Mouse (Mus musculus) inflammation-experienced regulatory T-cells, adult 6 months (primary cell): ENCODE results near the gene Unkl. TPM values are rescaled to one million over a fixed set of nuclear protein-coding genes. Genes with fewer than 3 reads are reported as not detected.
"Not testable (repeated sequence)": the region's sequence is repeated elsewhere in the genome, so short reads cannot be mapped to it uniquely, and the experiment has no call there.

Source experiments
- ATAC-seq: one replicate; pipeline ENCODE4 v1.8.0; 2017
- polyA plus RNA-seq, 3 experiments: library from polyadenylated mRNA; unstranded; fragments of 100-300 nt; shearing (Covaris generic); gene quantifications; one replicate each; pipeline ENCODE4 v1.2.1; 2017

Unkl gene
- polyA plus RNA-seq, 3 experiments from 2014 or later, result 22.2 to 31.4 (median 23.3) TPM

GRCm38 (mm10) chr17:25220746-25221145 lies 32.5 kb downstream of the Unkl start:
- ATAC-seq, result no peak

GRCm38 (mm10) chr17:25221821-25222503 lies 33.8 kb downstream of the Unkl start:
- ATAC-seq, result peak; percentile 8

GRCm38 (mm10) chr17:25222504-25222940 lies 34.3 kb downstream of the Unkl start:
- ATAC-seq, result peak; percentile 41

GRCm38 (mm10) chr17:25222951-25223601 lies 34.9 kb downstream of the Unkl start:
- peak; percentile 2 for ATAC-seq

GRCm38 (mm10) chr17:25224586-25225222 lies 36.5 kb downstream of the Unkl start:
- peak; percentile 86 for ATAC-seq

- no peak for ATAC-seq
Measured at GRCm38 (mm10) chr17:25225659-25226058, 37.5 kb downstream of the Unkl start.

GRCm38 (mm10) chr17:25227991-25228390 lies 39.8 kb downstream of the Unkl start:
- no peak for ATAC-seq

GRCm38 (mm10) chr17:25230014-25230655 lies 41.9 kb downstream of the Unkl start:
- not testable (repeated sequence) for ATAC-seq

GRCm38 (mm10) chr17:25230700-25231099 lies 42.5 kb downstream of the Unkl start:
- ATAC-seq, result no peak

- not testable (repeated sequence) for ATAC-seq
Measured at GRCm38 (mm10) chr17:25231621-25232020, 43.4 kb downstream of the Unkl start.

GRCm38 (mm10) chr17:25235635-25236034 lies 47.4 kb downstream of the Unkl start:
- ATAC-seq, result no peak

GRCm38 (mm10) chr17:25239695-25240636 lies 51.8 kb downstream of the Unkl start, which contains the start of the genes Gnptg and Tsr3:
TSS of gene Gnptg (minus strand) at chr17:25240124.
TSS of gene Tsr3 (plus strand) at chr17:25240170.
- peak; percentile 92 for ATAC-seq

GRCm38 (mm10) chr17:25243131-25243780 lies 55.1 kb downstream of the Unkl start:
- ATAC-seq, result no peak

GRCm38 (mm10) chr17:25244239-25244638 lies 56.0 kb downstream of the Unkl start:
- no peak for ATAC-seq

GRCm38 (mm10) chr17:25248033-25248750 lies 60.0 kb downstream of the Unkl start:
- ATAC-seq, result no peak

- no peak for ATAC-seq
Measured at GRCm38 (mm10) chr17:25250181-25250835, 62.1 kb downstream of the Unkl start.

GRCm38 (mm10) chr17:25252643-25253042 lies 64.4 kb downstream of the Unkl start:
- ATAC-seq, result no peak

- ATAC-seq, result no peak
Measured at GRCm38 (mm10) chr17:25253760-25254159, 65.6 kb downstream of the Unkl start.

- peak; percentile 56 for ATAC-seq
Measured at GRCm38 (mm10) chr17:25255110-25255509, 66.9 kb downstream of the Unkl start.
